Mouse (Mus musculus): ENCODE data around the gene Carns1. TPM values are rescaled to one million over a fixed set of nuclear protein-coding genes. Genes with fewer than 3 reads are reported as not detected.

Gene Carns1
- total and polyA plus RNA-seq, 3 experiments, result 1.7 to 4.0 (median 3.8) TPM

- Histone ChIP-seq H3K27ac (ENCODE audit: insufficient read depth, low read depth) (no peak overlapping the region), H3K4me3 (replicated peaks in 1 of 3; ENCODE audit: low read depth in 2 of 3, low read length in 2 of 3, poor library complexity in 1 of 3) (no peak overlapping the region), H3K4me1 (ENCODE audit: control insufficient read depth in 1 of 2, insufficient read depth in 2 of 2) (peaks cover 19 to 25% of the 10 kb centered on the region in 2 experiments), H3K4me2 (ENCODE audit: insufficient read depth, low read depth, poor library complexity, severe bottlenecking) (no peak overlapping the region), H3K27me3 (replicated peaks) (peaks cover 59% of the 10 kb centered on the region), H3K9ac (ENCODE audit: insufficient read depth, low read depth) (no peak overlapping the region), H3K9me3 (replicated peaks; ENCODE audit: low read length) (no peaks in the 10 kb centered on the region), H3K79me2 (replicated peaks; ENCODE audit: control insufficient read depth, extremely low read depth, insufficient read depth, poor library complexity, severe bottlenecking) (no peaks in the 10 kb centered on the region), H3K36me3 (replicated peaks in 1 of 2; ENCODE audit: control insufficient read depth in 1 of 2, insufficient read depth in 1 of 2, low read length in 1 of 2) (no peaks in the 10 kb centered on the region)
- in situ Hi-C loops (cut with MboI; ENCODE audit: low pct_ligation_motif_present, low pct_unique_long_range_greater_than_20kb, low sequenced_read_pairs), result no loop called here
- TF ChIP-seq MAZ (IDR thresholded peaks at IDR 0.05; ENCODE audit: low read depth, low read length) (no peak), E2F4 (IDR thresholded peaks at IDR 0.05; ENCODE audit: insufficient replicate concordance, low read depth, low read length) (no peak), ZNF384 (IDR thresholded peaks at IDR 0.05; ENCODE audit: low read depth, low read length) (no peak), CTCF (conservative IDR thresholded peaks at IDR 0.05 in 1 of 2, IDR thresholded peaks at IDR 0.05 in 1 of 2; ENCODE audit: low read depth in 2 of 2, low read length in 2 of 2) (no peak), RCOR1 (conservative IDR thresholded peaks at IDR 0.05; ENCODE audit: low read depth, low read length) (no peak), SMC3 (IDR thresholded peaks at IDR 0.05; ENCODE audit: low read depth, low read length) (no peak), SIN3A (IDR thresholded peaks at IDR 0.05; ENCODE audit: low read length) (no peak), MAFK (IDR thresholded peaks at IDR 0.05; ENCODE audit: insufficient replicate concordance, low read length) (no peak), ZC3H11A (IDR thresholded peaks at IDR 0.05; ENCODE audit: low read depth, low read length) (no peak), POLR2AphosphoS2 (IDR thresholded peaks at IDR 0.05; ENCODE audit: low read depth, low read length) (no peak), CHD2 (IDR thresholded peaks at IDR 0.05; ENCODE audit: low read length) (no peak)
- no peak for DNase-seq (ENCODE audit: extremely low read depth)
- dilution Hi-C loops (cut with MboI; ENCODE audit: extremely low pct_ligation_motif_present, extremely low pct_unique_long_range_greater_than_20kb, low sequenced_read_pairs), result no loop called here
Measured at GRCm38 (mm10) chr19:4211891-4212588, 36.8 kb upstream of the Carns1 start.

- H3K4me3 ChIP-seq (replicated peaks in 1 of 3; ENCODE audit: low read depth in 2 of 3, low read length in 2 of 3, poor library complexity in 1 of 3), result no peak overlapping the region
- H3K27me3 ChIP-seq (replicated peaks), result peaks cover 30% of the 10 kb centered on the region
- no peaks in the 10 kb centered on the region for H3K9me3 ChIP-seq (replicated peaks; ENCODE audit: low read length)
- H3K79me2 ChIP-seq (replicated peaks; ENCODE audit: control insufficient read depth, extremely low read depth, insufficient read depth, poor library complexity, severe bottlenecking), result no peaks in the 10 kb centered on the region
- no peak overlapping the region for H3K9ac ChIP-seq (ENCODE audit: insufficient read depth, low read depth)
- no peak overlapping the region for H3K4me2 ChIP-seq (ENCODE audit: insufficient read depth, low read depth, poor library complexity, severe bottlenecking)
- H3K4me1 ChIP-seq (ENCODE audit: control insufficient read depth in 1 of 2, insufficient read depth in 2 of 2), result peaks cover 15 to 25% of the 10 kb centered on the region in 2 experiments
- H3K27ac ChIP-seq (ENCODE audit: insufficient read depth, low read depth), result no peak overlapping the region
- no peaks in the 10 kb centered on the region for H3K36me3 ChIP-seq (replicated peaks in 1 of 2; ENCODE audit: control insufficient read depth in 1 of 2, insufficient read depth in 1 of 2, low read length in 1 of 2)
- DNase-seq (ENCODE audit: extremely low read depth), result no peak
- TF ChIP-seq NRF1 (IDR thresholded peaks at IDR 0.05; ENCODE audit: low read depth, low read length) (no peak), ZC3H11A (IDR thresholded peaks at IDR 0.05; ENCODE audit: low read depth, low read length) (no peak), RAD21 (IDR thresholded peaks at IDR 0.05; ENCODE audit: low read depth, low read length) (no peak), ZMIZ1 (IDR thresholded peaks at IDR 0.05; ENCODE audit: low read depth, low read length) (no peak), JUND (conservative IDR thresholded peaks at IDR 0.05; ENCODE audit: low read depth, low read length) (no peak), ZKSCAN1 (IDR thresholded peaks at IDR 0.05; ENCODE audit: borderline replicate concordance, low read depth, low read length) (no peak), POLR2AphosphoS2 (IDR thresholded peaks at IDR 0.05; ENCODE audit: low read depth, low read length) (no peak), KAT2A (IDR thresholded peaks at IDR 0.05; ENCODE audit: insufficient replicate concordance, low read length) (no peak)
- dilution Hi-C loops (cut with MboI; ENCODE audit: extremely low pct_ligation_motif_present, extremely low pct_unique_long_range_greater_than_20kb, low sequenced_read_pairs), result no loop called here
- in situ Hi-C loops (cut with MboI; ENCODE audit: low pct_ligation_motif_present, low pct_unique_long_range_greater_than_20kb, low sequenced_read_pairs), result no loop called here
Measured at GRCm38 (mm10) chr19:4208563-4208962, 33.3 kb upstream of the Carns1 start.
